Mouse (Mus musculus): Measurements from ENCODE around the gene Ccdc113. TPM values are rescaled to one million over a fixed set of nuclear protein-coding genes. Genes with fewer than 3 reads are reported as not detected.
"Not testable (repeated sequence)": the region's sequence is repeated elsewhere in the genome, so short reads cannot be mapped to it uniquely, and the experiment has no call there.

Gene Ccdc113
- polyA plus RNA-seq, 1 experiment from 2014 or later, result 0.27 TPM

GRCm38 (mm10) chr8:95602168-95602567 lies 68.3 kb downstream of the Ccdc113 start:
- no peaks in the 10 kb centered on the region for H3K9me3 ChIP-seq (ENCODE audit: control insufficient read depth, low read length)
- ATAC-seq (replicated peaks; ENCODE audit: low FRiP score, low TSS enrichment, low read depth), result no peak
- H3K27me3 ChIP-seq (replicated peaks; ENCODE audit: control insufficient read depth, insufficient read depth, low read length), result no peaks in the 10 kb centered on the region
- no peak overlapping the region for H3K9ac ChIP-seq (ENCODE audit: low read length)
- no peak for DNase-seq (ENCODE audit: low spot score)
- no peak overlapping the region for H3K27ac ChIP-seq (ENCODE audit: low read depth)
- no peak overlapping the region for H3K4me3 ChIP-seq (ENCODE audit: low read depth, low read length)
- 72% methylated on average over 2 of the region's 2 CpGs for WGBS
- H3K4me2 ChIP-seq (ENCODE audit: low read length), result no peak overlapping the region
- H3K36me3 ChIP-seq (ENCODE audit: control insufficient read depth, insufficient read depth, low read length), result no peaks in the 10 kb centered on the region
- no peaks in the 10 kb centered on the region for H3K4me1 ChIP-seq (replicated peaks; ENCODE audit: control insufficient read depth, insufficient read depth, low read length)

GRCm38 (mm10) chr8:95606509-95606908 lies 72.6 kb downstream of the Ccdc113 start:
- not testable (repeated sequence) for H3K4me3 ChIP-seq (ENCODE audit: low read depth, low read length); DNase-seq (ENCODE audit: low spot score); ATAC-seq (replicated peaks; ENCODE audit: low FRiP score, low TSS enrichment, low read depth); H3K4me1 ChIP-seq (replicated peaks; ENCODE audit: control insufficient read depth, insufficient read depth, low read length); H3K9me3 ChIP-seq (ENCODE audit: control insufficient read depth, low read length); H3K36me3 ChIP-seq (ENCODE audit: control insufficient read depth, insufficient read depth, low read length); H3K27me3 ChIP-seq (replicated peaks; ENCODE audit: control insufficient read depth, insufficient read depth, low read length); H3K27ac ChIP-seq (ENCODE audit: low read depth); H3K9ac ChIP-seq (ENCODE audit: low read length); H3K4me2 ChIP-seq (ENCODE audit: low read length)
- 25% methylated on average over 4 of the region's 5 CpGs for WGBS

GRCm38 (mm10) chr8:95607210-95607609 lies 73.3 kb downstream of the Ccdc113 start:
- ATAC-seq (replicated peaks; ENCODE audit: low FRiP score, low TSS enrichment, low read depth), result no peak
- H3K36me3 ChIP-seq (ENCODE audit: control insufficient read depth, insufficient read depth, low read length), result no peaks in the 10 kb centered on the region
- H3K4me2 ChIP-seq (ENCODE audit: low read length), result no peak overlapping the region
- H3K27me3 ChIP-seq (replicated peaks; ENCODE audit: control insufficient read depth, insufficient read depth, low read length), result no peaks in the 10 kb centered on the region
- DNase-seq (ENCODE audit: low spot score), result no peak
- H3K4me1 ChIP-seq (replicated peaks; ENCODE audit: control insufficient read depth, insufficient read depth, low read length), result no peaks in the 10 kb centered on the region
- no peak overlapping the region for H3K9ac ChIP-seq (ENCODE audit: low read length)
- H3K4me3 ChIP-seq (ENCODE audit: low read depth, low read length), result no peak overlapping the region
- no peak overlapping the region for H3K27ac ChIP-seq (ENCODE audit: low read depth)
- 67% methylated on average over 9 of the region's 9 CpGs for WGBS
- H3K9me3 ChIP-seq (ENCODE audit: control insufficient read depth, low read length), result no peaks in the 10 kb centered on the region

Other genes with a start within 250 kb of the Ccdc113 start
- gene Cngb1, start 227.5 kb upstream of the Ccdc113 start, polyA plus RNA-seq (2014; fragmentation: Nextera tagmentation; extraction: Ambion mirVana), result 0.30 and 0.81 TPM in 2 replicates
- gene Tepp, start 223.5 kb upstream of the Ccdc113 start, polyA plus RNA-seq (2014; fragmentation: Nextera tagmentation; extraction: Ambion mirVana), result not detected in 2 replicates
- 7.7 and 8.2 TPM in 2 replicates for gene Zfp319, start 202.1 kb upstream of the Ccdc113 start, polyA plus RNA-seq (2014; fragmentation: Nextera tagmentation; extraction: Ambion mirVana)
- 39.0 and 41.6 TPM in 2 replicates for gene Usb1, start 201.8 kb upstream of the Ccdc113 start, polyA plus RNA-seq (2014; fragmentation: Nextera tagmentation; extraction: Ambion mirVana)
- gene Mmp15, start 181.8 kb upstream of the Ccdc113 start, polyA plus RNA-seq (2014; fragmentation: Nextera tagmentation; extraction: Ambion mirVana), result 21.4 and 22.2 TPM in 2 replicates
- gene Cfap20, start 99.2 kb upstream of the Ccdc113 start, polyA plus RNA-seq (2014; fragmentation: Nextera tagmentation; extraction: Ambion mirVana), result 157 and 159 TPM in 2 replicates
- 17.5 and 20.7 TPM in 2 replicates for gene Csnk2a2, start 44.0 kb upstream of the Ccdc113 start, polyA plus RNA-seq (2014; fragmentation: Nextera tagmentation; extraction: Ambion mirVana)
- not detected in 2 replicates for gene Prss54, start 42.3 kb downstream of the Ccdc113 start, polyA plus RNA-seq (2014; fragmentation: Nextera tagmentation; extraction: Ambion mirVana)
- gene Gins3, start 99.4 kb downstream of the Ccdc113 start, polyA plus RNA-seq (2014; fragmentation: Nextera tagmentation; extraction: Ambion mirVana), result 18.6 and 21.1 TPM in 2 replicates
- gene Ndrg4, start 142.9 kb downstream of the Ccdc113 start, polyA plus RNA-seq (2014; fragmentation: Nextera tagmentation; extraction: Ambion mirVana), result 21.3 and 22.1 TPM in 2 replicates
- 21.5 and 22.8 TPM in 2 replicates for gene Setd6, start 181.8 kb downstream of the Ccdc113 start, polyA plus RNA-seq (2014; fragmentation: Nextera tagmentation; extraction: Ambion mirVana)